Mouse (Mus musculus): Measurements from ENCODE around the gene Ddx52.

- no peak for TF ChIP-seq CTCF (IDR thresholded peaks at IDR 0.05; ENCODE audit: low read depth, low read length)
- TF ChIP-seq TAL1 (conservative IDR thresholded peaks at IDR 0.05; ENCODE audit: low read depth, low read length), result no peak
- no peak for TF ChIP-seq GATA2 (IDR thresholded peaks at IDR 0.05; ENCODE audit: borderline replicate concordance, low read depth, low read length)
- TF ChIP-seq GATA1 (IDR thresholded peaks at IDR 0.05; ENCODE audit: borderline replicate concordance, low read length), result no peak
- TF ChIP-seq POLR2AphosphoS5 (IDR thresholded peaks at IDR 0.05; ENCODE audit: insufficient replicate concordance, low read depth, low read length), result no peak
Measured at GRCm38 (mm10) chr11:83993428-83993827, 51.6 kb downstream of the Ddx52 start.

Measured in G1E (cell line).